18 mouse cellular contexts compared by ENCODE assay signal in genomic region chr14:103769319-103770245, GRCm38 (mm10).
A peak's percentile ranks its signal among the peaks of the same experiment; 100 is the strongest.
DNase-seq lines count a peak whose midpoint lies in the region; ATAC-seq lines count a peak whose summit lies in the region.
"Had no signal": no experiment of that assay in that cellular context is flagged by ENCODE, and none has a peak within 500 bp of the region (broad histone marks: within the 10 kb centered on the region; RNA-seq: fewer than 3 reads in every experiment).

No protein-coding gene starts in this region.

- H3K27ac ChIP-seq in intestine, embryonic 14.5 days (ENCODE audit: low read depth): peak overlapping the region; percentile 73
- no peak overlapping the region for H3K27ac ChIP-seq in intestine, embryonic 15.5 days
- H3K27ac ChIP-seq in midbrain, embryonic 10.5 days (replicated peaks): peak overlapping the region; percentile 83
- H3K27ac ChIP-seq in midbrain, embryonic 14.5 days (replicated peaks; ENCODE audit: low read depth, low read length): no peak overlapping the region
- H3K27ac ChIP-seq in hindbrain, embryonic 12.5 days: 0 out of 2 replicates have a peak overlapping the region, but pooled peaks have one; percentile 5
- H3K27ac ChIP-seq: embryonic facial prominence, embryonic 13.5 days; limb, embryonic 13.5 days; liver, embryonic 13.5 days had no signal

- H3K36me3 ChIP-seq in intestine, embryonic 14.5 days (ENCODE audit: control insufficient read depth, insufficient read depth, low read length): no peaks in the 10 kb centered on the region
- no peaks in the 10 kb centered on the region for H3K36me3 ChIP-seq in intestine, embryonic 15.5 days
- no peaks in the 10 kb centered on the region for H3K36me3 ChIP-seq in midbrain, embryonic 10.5 days
- H3K36me3 ChIP-seq in midbrain, embryonic 14.5 days (ENCODE audit: control insufficient read depth, insufficient read depth, low read length): no peaks in the 10 kb centered on the region
- no peaks in the 10 kb centered on the region for H3K36me3 ChIP-seq in hindbrain, embryonic 12.5 days
- H3K36me3 ChIP-seq: embryonic facial prominence, embryonic 13.5 days; limb, embryonic 13.5 days; liver, embryonic 13.5 days had no signal

- no peak overlapping the region for H3K9ac ChIP-seq in intestine, embryonic 14.5 days (ENCODE audit: low read length)
- no peak overlapping the region for H3K9ac ChIP-seq in intestine, embryonic 15.5 days
- no peak overlapping the region for H3K9ac ChIP-seq in midbrain, embryonic 14.5 days (replicated peaks; ENCODE audit: low read length)
- no peak overlapping the region for H3K9ac ChIP-seq in hindbrain, embryonic 12.5 days
- H3K9ac ChIP-seq: embryonic facial prominence, embryonic 13.5 days; limb, embryonic 13.5 days; liver, embryonic 13.5 days; lung, embryonic 14.5 days had no signal

- H3K27me3 ChIP-seq in intestine, embryonic 14.5 days (replicated peaks; ENCODE audit: control insufficient read depth, insufficient read depth, low read length): no peaks in the 10 kb centered on the region
- H3K27me3 ChIP-seq in intestine, embryonic 15.5 days (replicated peaks): no peaks in the 10 kb centered on the region
- no peaks in the 10 kb centered on the region for H3K27me3 ChIP-seq in midbrain, embryonic 10.5 days (ENCODE audit: low read depth, poor library complexity, severe bottlenecking)
- H3K27me3 ChIP-seq in midbrain, embryonic 14.5 days (ENCODE audit: control insufficient read depth, insufficient read depth, low read length): no peaks in the 10 kb centered on the region
- no peaks in the 10 kb centered on the region for H3K27me3 ChIP-seq in hindbrain, embryonic 12.5 days
- H3K27me3 ChIP-seq: embryonic facial prominence, embryonic 13.5 days; limb, embryonic 13.5 days; liver, embryonic 13.5 days had no signal

- no peak overlapping the region for H3K4me2 ChIP-seq in intestine, embryonic 14.5 days (ENCODE audit: low read length)
- H3K4me2 ChIP-seq in intestine, embryonic 15.5 days (replicated peaks): no peak overlapping the region
- no peak overlapping the region for H3K4me2 ChIP-seq in midbrain, embryonic 14.5 days (ENCODE audit: low read length)
- H3K4me2 ChIP-seq in hindbrain, embryonic 12.5 days (replicated peaks): no peak overlapping the region
- H3K4me2 ChIP-seq: embryonic facial prominence, embryonic 13.5 days; heart, embryonic 11.5 days; limb, embryonic 13.5 days; liver, embryonic 13.5 days; lung, embryonic 14.5 days had no signal

- H3K4me3 ChIP-seq in intestine, embryonic 14.5 days (ENCODE audit: low read depth, low read length): no peak overlapping the region
- H3K4me3 ChIP-seq in intestine, embryonic 15.5 days (replicated peaks): no peak overlapping the region
- no peak overlapping the region for H3K4me3 ChIP-seq in midbrain, embryonic 10.5 days
- no peak overlapping the region for H3K4me3 ChIP-seq in midbrain, embryonic 14.5 days (replicated peaks; ENCODE audit: low read depth, low read length)
- H3K4me3 ChIP-seq in hindbrain, embryonic 12.5 days: no peak overlapping the region
- H3K4me3 ChIP-seq: embryonic facial prominence, embryonic 13.5 days; limb, embryonic 13.5 days; liver, embryonic 13.5 days had no signal

- peaks cover 8% of the 10 kb centered on the region; the same call in 1 of the 2 replicates for H3K4me1 ChIP-seq in intestine, embryonic 14.5 days (replicated peaks; ENCODE audit: control insufficient read depth, insufficient read depth, low read length)
- no peaks in the 10 kb centered on the region for H3K4me1 ChIP-seq in intestine, embryonic 15.5 days (replicated peaks)
- H3K4me1 ChIP-seq in midbrain, embryonic 10.5 days: peaks cover 36% of the 10 kb centered on the region
- H3K4me1 ChIP-seq in midbrain, embryonic 14.5 days (ENCODE audit: control insufficient read depth, insufficient read depth, low read length): 0 out of 2 replicates have a peak, but pooled peaks cover 3% of the 10 kb centered on the region
- H3K4me1 ChIP-seq in hindbrain, embryonic 12.5 days: peaks cover 6% of the 10 kb centered on the region; the same call in 1 of the 2 replicates
- H3K4me1 ChIP-seq: limb, embryonic 13.5 days; liver, embryonic 13.5 days had no signal

- H3K9me3 ChIP-seq in intestine, embryonic 14.5 days (ENCODE audit: control insufficient read depth, low read length): no peaks in the 10 kb centered on the region
- no peaks in the 10 kb centered on the region for H3K9me3 ChIP-seq in intestine, embryonic 15.5 days
- no peaks in the 10 kb centered on the region for H3K9me3 ChIP-seq in midbrain, embryonic 10.5 days (replicated peaks)
- H3K9me3 ChIP-seq in midbrain, embryonic 14.5 days (ENCODE audit: control insufficient read depth, low read length): no peaks in the 10 kb centered on the region
- H3K9me3 ChIP-seq in hindbrain, embryonic 12.5 days (replicated peaks): no peaks in the 10 kb centered on the region
- H3K9me3 ChIP-seq: embryonic facial prominence, embryonic 13.5 days; limb, embryonic 13.5 days; liver, embryonic 13.5 days had no signal

- ATAC-seq in intestine, embryonic 14.5 days (replicated peaks; ENCODE audit: low FRiP score, low TSS enrichment, low read depth): no peak
- no peak for ATAC-seq in intestine, embryonic 15.5 days
- no peak for ATAC-seq in midbrain, embryonic 14.5 days (ENCODE audit: low FRiP score, low TSS enrichment)
- ATAC-seq in hindbrain, embryonic 12.5 days (ENCODE audit: low FRiP score): no peak
- ATAC-seq: Patski had no signal

- WGBS in intestine, embryonic 14.5 days: 26% methylated on average over 9 of the region's 9 CpGs
- 34% methylated on average over 9 of the region's 9 CpGs for WGBS in intestine, embryonic 15.5 days
- 19% methylated on average over 9 of the region's 9 CpGs for WGBS in midbrain, embryonic 10.5 days
- WGBS in midbrain, embryonic 14.5 days: 16% methylated on average over 9 of the region's 9 CpGs
- 22% methylated on average over 9 of the region's 9 CpGs for WGBS in hindbrain, embryonic 12.5 days

- DNase-seq in intestine, embryonic 14.5 days (ENCODE audit: low spot score): no peak
- peak; percentile 22 for DNase-seq in midbrain, embryonic 10.5 days (ENCODE audit: low spot score)
- DNase-seq in midbrain, embryonic 14.5 days: no peak
- peak; percentile 26 for DNase-seq in mesoderm, embryonic 11.5 days (ENCODE audit: low read depth, low spot score)
- no peak for DNase-seq in left cerebral cortex, adult 18-20 months (ENCODE audit: low spot score in 2 of 2)
- DNase-seq: adrenal gland, adult 8-10 months; cerebellum, adult 9-10 months; heart, postnatal 10 days; liver, embryonic 13.5 days; lung, embryonic 14.5 days; lung, postnatal 36 days; thymus, postnatal 14 days had no signal

Comparison
In these comparisons a context has a peak if more than half of its experiments do, and no peak if none do; other contexts are left out.
1. DNase-seq: peak in midbrain, embryonic 10.5 days (single experiment) and mesoderm, embryonic 11.5 days (single experiment); none in intestine, embryonic 14.5 days (single experiment), midbrain, embryonic 14.5 days (single experiment) and left cerebral cortex, adult 18-20 months (0 of 2).
2. H3K27ac ChIP-seq: peak in intestine, embryonic 14.5 days (single experiment), midbrain, embryonic 10.5 days (single experiment) and hindbrain, embryonic 12.5 days (single experiment); none in intestine, embryonic 15.5 days (single experiment) and midbrain, embryonic 14.5 days (single experiment).